Mouse (Mus musculus) kidney, adult 9 months (tissue): ENCODE results near the gene Deaf1.

Experiments used
- DNase-seq: peaks from one replicate; pipeline ENCODE4 v3.0.0; 2022

Gene Deaf1

DNA sequence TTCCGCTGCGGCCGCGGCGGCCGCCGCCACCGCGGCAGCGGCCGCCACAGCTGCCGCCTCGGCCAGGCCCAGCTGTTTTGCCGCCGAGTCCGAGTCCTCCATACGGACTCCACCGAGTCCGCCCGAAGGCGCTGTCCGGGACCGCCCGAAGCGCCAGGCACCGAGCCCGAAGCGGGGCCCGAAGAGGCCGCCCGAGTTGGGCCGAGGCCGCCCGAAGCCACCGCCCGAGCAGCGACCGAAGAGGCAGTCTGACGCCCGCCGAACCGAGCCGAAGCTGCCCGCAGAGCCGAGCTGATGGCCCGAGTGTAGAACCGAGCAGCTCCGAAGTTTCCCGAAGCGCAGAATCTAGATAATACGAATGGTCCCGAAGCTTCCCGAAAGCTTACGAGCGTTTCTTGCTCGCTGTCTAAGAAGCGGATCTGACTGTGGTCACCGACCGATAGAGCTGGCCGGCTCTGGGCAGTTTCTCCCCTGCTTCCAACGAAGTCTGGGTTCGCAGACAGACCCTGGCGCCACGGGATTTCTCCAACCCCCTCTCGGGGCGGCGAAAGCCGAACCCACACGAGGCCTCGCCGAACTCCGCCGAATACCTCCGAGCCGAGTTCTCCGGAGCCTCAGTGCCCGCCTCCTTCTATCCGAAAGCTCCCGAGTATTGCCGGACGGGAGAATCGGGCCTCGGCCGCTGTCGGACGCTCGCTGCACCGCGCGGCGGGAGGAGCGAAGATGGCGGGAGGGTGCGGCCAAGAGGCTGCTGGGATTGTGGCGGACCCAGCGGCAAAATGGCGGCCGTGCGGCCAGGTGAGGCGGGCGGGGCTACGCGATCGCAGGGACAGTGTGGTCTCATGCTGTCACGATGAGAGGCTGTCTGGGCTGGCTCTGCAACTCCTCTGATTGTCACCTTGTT is at the start of gene Deaf1, which contains the start of gene Tmem80:
Gene Deaf1 (minus strand): TSS at position 222 of the 904 bp plus-strand sequence.
Gene Tmem80 (plus strand): TSS at position 271 of the 904 bp plus-strand sequence.
- DNase-seq, result peak; percentile 100

GRCm38 (mm10) chr7:141374399-141374798 is 46.9 kb upstream of the Deaf1 start:
- DNase-seq, result no peak

DNA sequence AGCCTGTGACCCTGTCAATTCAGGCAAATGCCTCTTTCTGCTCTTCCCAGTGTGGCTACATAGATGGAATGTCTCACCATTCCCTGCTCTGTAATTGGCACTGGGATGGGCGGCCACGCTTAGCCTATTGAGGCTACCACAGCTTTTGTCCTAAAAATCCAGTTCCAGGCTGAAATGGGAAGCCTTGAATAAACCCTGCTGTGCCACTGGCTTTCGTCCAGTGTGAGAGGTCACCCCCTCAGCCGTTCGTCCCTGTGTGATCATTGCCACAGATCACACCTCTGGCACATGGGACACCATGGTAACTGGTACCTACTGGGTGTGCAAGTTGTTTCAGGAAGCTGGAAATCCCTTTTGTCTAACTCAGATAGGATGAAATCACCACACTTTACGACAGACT is 46.1 kb upstream of the Deaf1 start:
- no peak for DNase-seq

DNA sequence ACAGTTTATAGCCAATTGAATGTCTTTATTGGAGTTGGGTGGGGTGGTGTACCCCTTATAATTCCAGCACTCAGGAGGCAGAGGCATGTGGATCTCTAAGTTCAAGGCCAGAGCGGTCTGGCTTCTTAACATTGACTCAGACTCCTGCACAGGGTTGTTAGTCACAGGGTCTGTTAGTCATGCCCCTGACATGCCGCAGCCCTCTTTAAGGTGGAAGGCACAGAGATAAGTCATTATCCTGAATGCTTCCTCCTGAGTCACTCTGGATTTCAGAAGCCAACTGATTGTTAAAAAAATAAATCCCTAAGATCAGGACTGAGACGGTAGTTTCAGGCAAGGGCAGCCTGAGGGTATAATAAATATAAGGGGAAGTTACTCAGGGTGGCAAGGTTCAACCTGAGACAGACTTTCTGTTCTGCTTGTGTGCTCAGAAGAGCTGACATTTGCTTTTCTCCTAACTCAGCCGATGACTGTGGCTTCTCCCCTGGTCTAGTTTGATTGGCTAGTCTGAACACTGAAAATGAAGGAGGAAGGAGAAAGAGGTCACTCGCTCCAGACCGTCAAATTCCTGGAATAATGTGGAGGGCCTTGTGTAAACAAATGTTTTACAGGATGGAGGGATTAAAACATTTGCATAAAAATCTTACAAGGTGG is 44.6 kb upstream of the Deaf1 start:
- DNase-seq, result peak; percentile 43

GRCm38 (mm10) chr7:141369918-141370317 is 42.4 kb upstream of the Deaf1 start:
- no peak for DNase-seq

GRCm38 (mm10) chr7:141367358-141367757 is 39.9 kb upstream of the Deaf1 start:
- no peak for DNase-seq

DNA sequence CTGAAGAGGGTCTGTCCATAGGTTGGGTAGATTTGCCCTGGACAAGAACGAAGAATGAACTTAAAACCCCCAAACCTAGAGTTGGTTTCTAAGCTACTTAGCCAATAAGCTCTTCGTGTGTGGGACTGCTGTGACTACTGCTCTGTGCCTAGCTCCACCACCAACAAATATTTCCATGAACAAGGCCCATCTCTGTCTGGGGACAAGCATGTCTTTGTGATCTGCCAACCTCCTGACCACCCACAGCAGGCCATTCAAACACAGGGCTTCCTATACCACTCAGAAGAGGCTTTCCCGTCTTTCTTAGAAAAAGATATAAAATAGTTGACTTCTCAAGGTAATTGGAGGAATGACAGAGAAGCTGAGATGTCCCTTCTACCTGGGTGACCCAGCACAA is 37.6 kb upstream of the Deaf1 start:
- no peak for DNase-seq

DNA sequence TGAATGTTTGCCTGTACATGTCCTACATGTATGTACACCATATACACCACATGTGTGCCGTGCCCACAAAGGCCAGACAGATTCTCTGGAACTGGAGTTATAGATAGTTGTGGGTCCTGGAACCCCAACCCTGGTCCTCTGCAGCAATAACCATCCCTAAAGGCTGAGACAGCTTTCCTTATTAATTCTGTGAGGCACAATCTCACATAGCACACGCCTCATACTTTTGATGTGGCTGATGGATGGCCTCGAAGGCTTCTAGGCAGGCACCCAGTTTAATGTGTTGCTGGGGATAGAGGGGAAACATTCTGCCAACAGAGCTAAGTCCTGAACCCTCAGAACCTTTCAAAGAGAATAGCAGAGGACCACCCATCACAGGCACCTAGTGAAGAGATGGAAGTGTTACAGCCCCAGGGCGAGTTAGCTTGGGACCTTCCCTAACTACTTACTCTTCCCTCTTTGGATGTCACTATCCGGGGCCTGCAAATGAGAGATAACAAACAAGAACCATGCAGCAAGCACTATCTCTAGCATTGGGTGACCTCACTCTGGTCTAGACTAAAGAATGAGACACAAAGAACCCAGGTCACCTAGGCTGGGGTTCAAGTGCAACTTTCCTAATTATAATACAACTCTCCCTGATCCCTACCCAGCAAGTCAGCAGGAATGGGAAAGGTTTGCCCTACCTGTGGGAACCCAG is 37.0 kb upstream of the Deaf1 start:
- no peak for DNase-seq

GRCm38 (mm10) chr7:141363752-141364125 is 36.2 kb upstream of the Deaf1 start:
- DNase-seq, result no peak

DNA sequence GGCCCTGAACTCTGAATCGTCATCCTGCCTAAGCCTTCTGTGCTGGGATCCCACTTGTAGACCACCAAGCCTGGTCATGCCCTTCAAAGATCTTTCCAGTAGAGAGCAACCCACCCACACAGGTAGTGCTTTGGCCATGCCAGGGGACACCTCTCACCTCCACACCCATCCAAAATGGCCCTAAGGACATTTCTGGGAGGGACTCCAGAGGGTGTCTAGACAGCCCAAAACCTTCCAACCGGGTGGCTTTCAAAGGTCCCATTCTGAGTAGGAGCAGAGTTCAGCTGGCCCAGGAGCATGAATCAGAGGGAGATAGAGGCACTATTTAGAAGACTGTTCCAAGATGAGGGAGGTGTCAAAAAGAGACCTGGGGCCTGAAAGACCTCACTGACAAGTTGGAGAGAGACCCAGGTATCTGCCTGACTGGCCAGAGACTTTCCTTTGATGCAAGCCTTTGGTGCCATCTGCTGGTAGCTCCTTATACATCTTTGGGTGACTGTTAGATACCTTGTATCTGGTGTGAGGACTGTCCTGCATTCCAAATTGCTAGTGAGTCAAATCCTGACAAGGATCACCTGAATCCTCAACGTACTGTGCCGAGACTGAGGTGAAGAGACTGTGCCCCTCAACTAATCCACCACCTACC is 35.7 kb upstream of the Deaf1 start:
- peak; percentile 87 for DNase-seq

DNA sequence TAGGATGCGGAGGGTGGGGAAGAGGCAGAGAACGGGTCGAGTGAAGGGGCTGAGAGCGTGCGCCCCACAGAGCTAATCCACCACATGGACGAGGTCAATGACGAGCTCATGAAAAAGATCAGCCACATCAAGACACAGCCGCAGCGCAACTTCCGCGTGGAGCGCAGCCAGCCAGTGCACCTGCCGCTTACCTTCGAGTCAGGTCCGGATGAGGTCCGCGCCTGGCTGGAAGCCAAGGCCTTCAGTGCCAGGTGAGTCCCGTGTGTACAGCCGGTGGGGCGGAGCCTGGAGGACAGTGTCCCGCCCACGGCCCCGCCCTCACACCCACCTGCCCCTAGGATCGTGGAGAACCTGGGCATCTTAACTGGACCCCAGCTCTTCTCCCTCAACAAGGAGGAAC is 34.0 kb upstream of the Deaf1 start:
- DNase-seq, result peak; percentile 50

DNA sequence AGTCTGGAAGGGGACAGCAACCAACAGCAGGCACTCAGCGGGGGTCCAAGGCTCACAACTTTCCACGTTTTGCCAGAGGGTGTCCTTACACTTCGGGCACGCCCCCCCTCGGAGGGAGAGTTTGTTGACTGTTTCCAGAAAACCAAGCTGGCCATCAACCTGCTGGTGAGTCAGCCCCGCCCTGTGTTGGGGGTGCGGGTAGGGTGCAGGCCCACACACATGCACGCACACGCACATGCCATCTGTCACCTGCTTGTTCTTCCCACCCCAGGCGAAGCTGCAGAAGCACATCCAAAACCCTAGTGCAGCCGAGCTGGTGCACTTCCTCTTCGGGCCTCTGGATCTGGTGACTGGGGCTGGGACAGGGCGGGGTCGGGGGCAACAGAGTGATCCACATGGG is 29.5 kb upstream of the Deaf1 start:
- no peak for DNase-seq

DNA sequence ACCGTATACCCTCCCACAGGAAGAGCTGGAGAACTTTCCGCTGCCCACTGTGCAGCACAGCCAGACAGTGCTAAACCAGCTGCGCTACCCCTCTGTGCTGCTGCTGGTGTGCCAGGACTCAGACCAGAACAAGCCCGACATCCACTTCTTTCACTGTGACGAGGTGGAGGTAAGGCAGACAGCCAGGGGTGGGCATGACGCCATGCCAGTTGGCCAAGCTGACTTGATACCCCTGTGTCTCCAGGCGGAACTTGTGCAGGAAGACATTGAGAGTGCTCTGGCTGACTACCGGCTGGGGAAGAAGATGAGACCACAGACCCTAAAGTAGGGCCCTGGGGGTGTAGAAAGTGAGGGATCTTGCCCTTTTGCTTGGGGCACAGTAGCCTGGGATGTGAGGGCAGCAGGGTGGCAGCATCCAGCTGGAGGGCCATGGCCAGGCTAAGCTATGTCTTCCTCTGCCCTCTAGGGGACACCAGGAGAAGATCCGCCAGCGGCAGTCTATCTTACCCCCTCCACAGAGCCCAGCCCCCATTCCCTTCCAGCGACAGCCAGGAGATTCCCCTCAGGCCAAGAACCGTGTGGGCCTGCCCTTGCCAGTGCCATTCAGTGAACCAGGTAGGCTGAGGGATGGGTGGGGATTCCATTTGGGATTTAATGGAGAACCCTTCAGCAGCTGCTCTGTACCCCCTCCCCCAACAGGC is 28.3 kb upstream of the Deaf1 start:
- no peak for DNase-seq

DNA sequence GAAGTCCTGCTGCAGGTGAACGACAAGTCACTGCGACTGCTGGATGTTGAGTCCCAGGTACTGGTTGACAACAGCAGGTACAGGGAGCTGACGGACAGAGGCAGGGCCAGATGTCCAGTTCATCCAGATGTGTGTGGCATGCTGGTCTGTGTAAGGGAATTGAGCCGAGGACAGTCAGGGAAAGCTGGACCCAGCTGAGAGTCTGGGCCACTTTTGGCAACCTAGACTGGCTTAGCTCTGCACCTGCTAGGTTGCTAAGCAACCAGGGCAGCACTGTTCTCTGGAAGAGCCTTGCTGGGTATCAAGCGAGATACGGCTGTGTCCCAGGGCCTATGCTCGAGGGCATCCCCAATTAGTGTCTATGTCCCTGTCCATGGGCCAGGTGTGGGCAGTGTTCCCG is 27.6 kb upstream of the Deaf1 start:
- DNase-seq, result no peak

DNA sequence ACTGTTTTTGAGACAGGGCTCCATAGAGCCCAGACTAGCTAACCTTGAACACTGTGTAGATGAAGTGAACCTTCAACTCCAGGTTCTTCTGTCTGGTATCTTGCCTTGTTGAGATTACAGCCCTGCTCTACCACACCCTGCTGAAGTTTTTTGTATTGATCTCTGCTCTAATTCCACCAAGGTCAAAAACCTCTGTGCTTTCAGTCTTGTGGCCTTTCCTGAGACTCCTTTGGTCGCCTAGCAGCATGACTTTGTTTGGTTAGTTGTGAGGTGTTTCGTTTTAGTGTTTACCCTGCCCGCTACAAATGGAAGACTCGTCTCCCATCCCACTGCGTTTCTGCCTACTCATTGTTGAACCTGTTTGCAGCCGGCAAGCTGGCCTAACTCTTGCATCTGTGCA is 23.6 kb upstream of the Deaf1 start:
- no peak for DNase-seq

DNA sequence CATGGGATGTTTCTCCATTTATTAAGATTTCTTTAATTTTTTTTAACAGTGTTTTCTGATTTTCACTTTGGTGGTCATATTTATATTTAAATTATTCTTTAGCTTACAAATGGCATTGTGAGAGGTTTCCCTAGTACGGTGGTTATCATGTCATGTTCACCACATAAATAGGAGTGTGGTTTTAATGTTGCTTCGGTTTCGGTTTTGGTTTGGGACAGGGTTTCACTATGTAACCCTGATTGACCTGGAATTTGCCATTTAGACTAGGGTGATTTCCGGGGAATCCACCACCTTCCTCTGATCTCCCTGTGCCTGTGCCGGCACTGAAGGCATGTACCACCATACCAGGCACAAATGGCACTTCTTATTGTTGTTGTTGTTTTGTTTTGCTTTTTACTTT is 17.3 kb upstream of the Deaf1 start:
- no peak for DNase-seq

DNA sequence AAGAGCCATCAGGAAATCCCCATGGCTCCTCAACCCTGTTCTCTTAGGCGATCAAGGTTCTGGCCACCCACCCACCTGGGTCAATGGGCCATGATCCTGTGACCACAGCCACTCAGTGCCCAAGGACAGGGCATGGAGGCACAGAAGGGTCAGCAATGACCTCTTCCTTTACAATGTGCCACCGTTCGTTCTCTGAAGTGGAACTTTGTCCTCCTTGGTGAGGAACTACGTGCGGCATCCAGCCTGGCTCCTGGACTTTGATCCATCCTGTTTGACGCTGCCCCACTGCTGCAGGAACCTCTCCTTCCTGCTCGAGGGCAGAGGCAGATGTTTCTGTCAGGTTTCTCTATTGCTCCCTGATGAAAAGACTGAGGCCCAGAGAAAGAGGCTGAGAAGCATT is 16.2 kb upstream of the Deaf1 start:
- peak; percentile 86 for DNase-seq

DNA sequence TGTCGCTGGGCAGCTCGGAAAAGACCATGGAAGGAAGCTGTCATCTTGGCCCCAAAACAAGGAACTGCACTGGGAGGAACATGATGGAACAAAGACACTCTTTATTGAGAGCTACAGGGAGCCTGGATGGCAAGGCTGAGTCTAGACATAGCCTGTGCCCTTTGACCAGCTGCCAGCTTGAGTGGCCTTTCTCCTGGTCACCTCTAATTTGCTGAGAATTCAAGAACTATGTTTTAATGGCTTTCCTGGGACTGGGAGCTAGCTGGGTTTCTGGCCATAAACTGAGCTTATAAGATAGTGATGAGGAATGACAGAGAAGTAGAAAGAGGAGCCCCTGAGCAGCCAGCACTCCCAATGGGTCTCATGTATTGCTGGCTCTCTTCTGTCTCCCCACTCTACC is 15.7 kb upstream of the Deaf1 start:
- peak; percentile 54 for DNase-seq

DNA sequence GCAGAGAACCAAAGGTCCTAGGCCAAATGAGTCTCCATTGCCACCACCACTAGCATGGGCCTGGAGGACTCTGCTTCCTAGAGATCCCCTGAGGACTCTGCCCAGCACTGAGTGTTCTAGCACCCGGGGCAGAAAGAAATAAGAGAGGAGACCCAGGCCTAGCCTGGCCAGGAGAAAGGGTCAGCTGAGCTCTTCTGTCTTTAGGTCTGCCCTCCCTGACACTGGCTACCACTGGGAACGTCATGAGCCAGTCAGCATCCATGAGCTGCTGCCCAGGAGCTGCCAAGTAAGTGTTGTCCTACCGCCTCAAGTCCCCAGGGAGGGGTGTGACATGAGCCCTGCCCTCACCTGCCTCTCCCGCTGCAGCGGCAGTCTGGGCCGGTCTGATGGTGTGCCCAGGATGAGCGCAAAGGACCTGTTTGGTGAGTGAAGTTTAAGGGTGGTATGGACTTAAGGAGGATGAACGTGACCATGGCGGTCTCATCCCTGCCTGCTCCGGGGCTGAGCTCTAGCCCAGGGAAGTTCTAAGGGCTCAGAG is 14.3 kb upstream of the Deaf1 start:
- DNase-seq, result no peak

- DNase-seq, result peak; percentile 91
Measured at GRCm38 (mm10) chr7:141340476-141340875, 13.0 kb upstream of the Deaf1 start.

- DNase-seq, result peak; percentile 82
Measured at GRCm38 (mm10) chr7:141340023-141340422, 12.5 kb upstream of the Deaf1 start.
